Mouse (Mus musculus): ENCODE measurements around the gene Cwc22. TPM values are rescaled to one million over a fixed set of nuclear protein-coding genes. Genes with fewer than 3 reads are reported as not detected.

The Cwc22 gene
- total RNA-seq, 2 experiments from 2014 or later = 35.6 to 103 TPM

DNA sequence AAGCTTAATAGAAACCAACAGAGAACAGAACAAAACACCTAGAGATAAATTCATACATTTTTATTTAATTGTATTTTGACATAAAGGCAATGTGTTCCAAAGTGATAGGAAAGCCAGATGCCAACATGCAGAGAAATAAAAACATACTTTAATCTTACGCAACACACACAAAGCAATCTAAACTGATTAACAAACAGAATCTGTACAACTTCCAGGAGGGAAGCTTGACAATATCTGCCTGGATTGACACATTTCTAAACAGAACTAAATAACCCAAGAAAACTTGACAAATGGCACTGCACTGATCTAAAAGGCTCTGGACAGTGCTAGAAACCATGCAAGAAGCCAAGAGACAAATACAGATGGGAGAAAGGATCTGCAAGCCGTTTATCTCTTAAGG, 20.2 kb downstream of the Cwc22 start:
- ATAC-seq (replicated peaks; ENCODE audit: poor library complexity) = no peak

DNA sequence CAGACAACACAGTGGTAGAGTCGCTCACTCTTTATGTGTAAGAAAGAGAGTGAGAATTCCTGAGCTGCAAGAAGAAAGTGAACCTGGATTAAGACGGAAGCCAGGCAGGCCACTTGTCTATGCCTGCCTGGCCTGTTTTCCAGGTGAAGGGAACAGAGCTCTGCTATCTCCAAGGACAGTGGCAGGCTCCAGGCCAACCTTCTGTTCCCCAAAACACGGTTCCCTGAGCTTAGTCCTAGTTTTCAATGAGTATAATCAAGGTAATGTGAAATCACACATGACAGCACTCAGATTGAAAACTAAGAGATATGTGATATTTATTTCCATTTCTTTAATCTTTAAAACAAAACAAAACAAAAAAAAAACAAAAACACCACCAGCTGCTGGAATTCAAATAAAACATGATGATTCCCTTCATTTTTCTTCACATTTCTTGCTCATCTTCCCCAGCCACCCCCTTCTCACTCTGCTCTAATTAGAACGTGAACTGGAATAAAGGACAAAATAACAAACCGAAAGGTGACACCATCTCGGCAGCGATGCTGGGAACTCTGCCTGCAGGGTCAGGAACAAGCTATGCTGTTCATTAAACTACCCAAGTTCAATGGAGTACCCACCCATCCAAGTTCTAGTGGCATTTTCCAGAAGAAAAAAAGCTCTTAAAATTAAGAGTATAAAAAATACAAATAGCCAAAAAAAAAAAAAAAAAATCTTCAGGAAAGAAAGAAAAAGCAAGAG, 20.8 kb downstream of the Cwc22 start:
- no peak for ATAC-seq (replicated peaks; ENCODE audit: poor library complexity)

DNA sequence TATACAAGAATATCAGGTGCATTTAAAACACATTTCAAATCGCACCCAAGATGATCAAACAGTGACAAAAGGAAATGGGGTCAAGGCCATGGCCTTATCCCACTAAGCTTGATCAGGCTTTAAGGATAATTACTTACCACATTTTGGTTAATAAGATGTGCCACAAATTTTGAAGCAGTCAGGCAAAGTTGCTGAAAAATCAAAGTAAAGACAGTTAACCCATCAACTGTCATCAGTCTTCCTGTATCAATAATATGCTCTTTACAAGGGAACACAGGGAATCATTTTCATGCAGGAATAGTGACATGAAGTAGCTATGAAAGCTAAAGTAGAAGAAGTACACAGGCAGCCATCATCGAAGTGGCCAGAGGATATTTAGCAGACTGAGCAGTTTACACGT, 22.2 kb downstream of the Cwc22 start:
- no peak for ATAC-seq (replicated peaks; ENCODE audit: poor library complexity)

DNA sequence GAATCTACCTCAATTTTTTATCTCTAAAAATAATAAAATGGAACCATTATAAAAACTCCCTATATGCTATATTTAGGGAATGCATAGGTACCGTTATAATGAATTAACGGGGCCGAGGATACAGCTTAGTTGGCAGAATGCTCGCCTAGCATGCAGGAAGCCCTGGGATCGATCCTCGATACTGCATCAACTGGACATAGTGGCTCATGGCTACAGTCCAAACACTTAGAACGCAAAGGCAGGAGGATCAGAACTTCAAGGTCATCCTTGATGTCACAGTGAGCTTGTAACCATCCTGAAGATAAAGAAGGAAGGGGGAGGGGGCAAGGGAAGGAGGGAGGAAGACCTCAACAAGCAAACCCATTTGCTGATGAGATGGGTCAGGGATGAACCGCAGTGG, 23.0 kb downstream of the Cwc22 start:
- ATAC-seq (replicated peaks; ENCODE audit: poor library complexity) = no peak

DNA sequence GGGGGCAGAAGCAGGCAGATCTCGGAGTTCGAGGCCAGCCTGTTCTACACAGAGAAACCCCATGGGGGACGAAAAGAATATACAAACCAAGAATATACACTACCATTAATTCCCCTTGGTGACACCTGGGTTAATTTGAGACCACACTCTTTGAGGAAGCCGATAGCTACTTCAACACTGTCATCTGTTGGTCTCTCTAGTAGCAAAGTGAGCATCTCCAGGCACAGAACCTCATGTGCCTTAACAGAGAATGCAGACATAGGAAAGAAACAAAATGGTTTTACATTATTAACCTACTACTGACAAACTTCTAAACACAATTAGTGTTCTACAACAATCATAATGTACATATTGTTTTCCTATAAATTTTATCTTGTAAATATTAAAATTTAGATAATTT, 24.9 kb downstream of the Cwc22 start:
- no peak for ATAC-seq (replicated peaks; ENCODE audit: poor library complexity)

DNA sequence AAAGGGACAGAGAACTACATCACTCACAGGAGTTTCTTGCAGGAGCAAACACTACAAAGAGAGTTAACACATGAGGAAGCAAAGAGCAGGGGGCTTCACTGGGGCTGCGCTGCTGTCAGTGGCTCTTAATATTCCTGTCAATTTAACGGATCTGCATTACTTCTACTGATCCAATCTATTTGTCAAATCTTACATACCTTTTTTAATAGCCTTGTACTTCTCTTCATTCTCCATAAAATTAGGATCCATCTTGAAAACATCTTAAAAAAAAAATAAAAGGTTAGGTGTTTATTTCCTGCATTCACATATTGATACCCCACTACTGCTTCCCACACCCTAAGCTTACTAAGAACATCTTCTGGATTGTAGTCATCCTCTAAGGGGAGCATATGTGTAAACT, 25.6 kb downstream of the Cwc22 start:
- ATAC-seq (replicated peaks; ENCODE audit: poor library complexity) = no peak

DNA sequence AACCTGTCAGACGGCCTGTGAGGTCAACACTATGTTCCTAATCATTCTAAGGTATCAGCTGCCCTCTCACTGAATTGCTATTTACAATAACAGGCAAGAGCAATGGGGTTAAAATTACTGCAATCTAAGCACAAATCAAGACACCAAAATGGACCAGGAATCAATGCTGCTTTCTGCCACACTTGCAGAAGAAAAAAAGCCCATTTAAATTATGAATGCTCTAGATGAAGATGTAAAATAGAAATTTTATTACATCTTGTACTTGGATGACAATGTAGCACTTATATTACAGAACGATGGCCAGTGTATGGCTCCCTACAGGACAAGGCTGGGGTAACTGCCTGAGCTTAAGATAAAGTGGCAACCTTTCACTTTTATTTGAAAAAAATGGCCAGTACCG, 27.7 kb downstream of the Cwc22 start:
- ATAC-seq (replicated peaks; ENCODE audit: poor library complexity) = no peak

DNA sequence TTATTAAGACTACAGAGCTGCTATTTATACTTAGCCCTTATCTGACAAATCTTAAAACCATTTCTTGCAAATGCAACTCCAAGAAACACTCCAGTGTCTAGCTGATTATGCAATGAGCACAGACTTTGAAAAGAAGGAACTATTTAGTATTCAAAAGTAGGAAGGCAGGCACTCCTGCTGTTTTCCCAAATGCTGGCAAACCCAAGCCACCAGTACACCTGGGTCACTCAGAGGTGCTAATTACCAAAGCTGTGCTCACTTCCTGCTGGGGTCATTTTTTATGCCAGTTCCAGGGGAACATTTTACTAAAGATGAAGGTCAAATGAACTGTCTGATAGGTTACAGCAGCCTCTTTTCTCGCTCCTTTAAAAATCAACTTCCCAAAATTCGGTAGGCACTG, 28.2 kb downstream of the Cwc22 start:
- ATAC-seq (replicated peaks; ENCODE audit: poor library complexity) = peak; percentile 17; the same call in 1 of the 2 replicates

DNA sequence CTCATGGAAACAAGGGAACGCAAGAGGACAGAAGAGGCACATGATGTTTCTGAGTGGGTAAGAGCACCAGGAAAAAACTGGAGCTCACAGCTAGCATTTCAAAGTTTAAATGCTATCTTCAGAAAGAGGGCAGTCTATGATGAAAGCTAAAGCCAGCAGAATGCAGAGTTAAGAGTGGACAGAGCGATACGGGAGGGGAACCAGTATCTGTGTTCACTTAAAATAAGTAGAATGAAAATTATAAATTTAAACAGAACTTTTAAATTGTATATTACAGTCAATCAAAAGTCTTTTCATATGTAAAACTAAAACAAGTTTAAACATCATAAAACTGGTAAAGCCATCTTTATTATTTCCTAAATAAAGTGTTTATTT, 28.8 kb downstream of the Cwc22 start:
- no peak for ATAC-seq (replicated peaks; ENCODE audit: poor library complexity)

DNA sequence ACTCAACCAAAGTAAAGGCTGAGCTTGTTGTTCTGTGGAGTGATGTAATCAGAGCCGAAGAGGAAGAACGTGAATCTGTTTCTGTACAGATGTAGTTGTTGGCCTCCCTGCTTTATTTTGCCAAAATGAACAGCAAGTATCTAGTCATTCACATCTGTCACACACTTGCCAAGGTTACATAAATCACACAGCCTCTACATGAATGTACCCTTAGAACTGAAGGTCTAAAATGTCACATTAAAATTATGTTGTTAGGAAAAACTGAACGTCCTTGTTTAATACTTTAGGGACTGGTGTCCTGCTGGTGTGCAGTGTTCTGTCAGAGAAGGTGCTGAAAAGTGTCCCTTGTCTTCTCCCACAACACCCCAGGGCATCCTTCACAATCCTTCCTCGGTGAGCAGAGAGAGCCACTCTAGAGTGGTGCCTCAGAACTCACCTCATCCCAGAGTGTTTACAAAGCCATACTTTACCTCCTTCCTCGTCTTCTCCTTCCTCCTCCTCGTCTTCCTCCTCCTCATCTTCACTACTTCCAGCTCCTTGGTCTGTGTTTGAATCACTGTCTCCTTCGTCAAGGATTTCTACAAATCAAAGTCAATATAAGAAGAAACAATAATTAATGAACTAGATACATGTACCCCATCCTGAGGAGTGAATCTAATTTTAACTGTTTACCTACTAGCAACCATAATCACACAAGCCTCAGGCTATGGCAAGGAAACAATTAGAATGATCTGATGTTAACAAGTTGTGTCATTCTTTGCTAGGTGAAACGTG, 29.4 kb downstream of the Cwc22 start:
- ATAC-seq (replicated peaks; ENCODE audit: poor library complexity) = no peak

DNA sequence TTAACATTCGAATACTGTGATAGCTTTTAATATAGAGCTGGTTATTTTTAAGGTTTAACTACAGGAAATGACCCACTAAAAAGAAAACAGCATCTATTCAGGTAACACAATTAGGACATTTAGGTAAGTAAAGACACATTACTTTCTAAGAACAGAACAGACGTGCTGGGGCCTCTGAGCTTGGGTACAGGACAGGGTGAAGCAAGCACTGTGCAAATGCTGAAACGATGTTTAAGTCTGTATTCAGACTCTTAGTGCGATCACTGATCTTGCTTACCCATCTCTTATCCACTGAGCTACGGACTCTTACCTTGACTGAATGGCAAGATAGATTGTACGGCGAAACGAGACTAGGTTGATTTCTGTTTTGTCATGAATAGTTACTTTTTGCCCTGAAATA, 31.0 kb downstream of the Cwc22 start:
- ATAC-seq (replicated peaks; ENCODE audit: poor library complexity) = no peak

DNA sequence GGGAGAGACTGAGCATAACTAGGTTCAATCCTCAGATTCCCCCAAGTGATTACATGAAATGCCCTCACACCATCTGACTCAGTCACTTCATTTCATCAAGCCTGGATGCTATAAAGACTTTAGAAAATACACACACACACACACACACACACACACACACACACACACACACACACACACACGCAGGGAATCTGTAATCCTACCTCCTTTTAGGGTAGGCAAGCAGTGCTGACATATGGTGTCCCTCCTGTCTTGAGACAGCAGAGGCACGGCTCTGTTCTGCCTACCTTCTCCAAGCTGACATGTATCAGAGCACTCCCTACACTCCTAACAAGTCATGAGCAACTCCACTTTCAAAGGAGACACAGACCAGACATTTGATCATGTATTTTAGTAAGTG, 32.5 kb downstream of the Cwc22 start:
- ATAC-seq (replicated peaks; ENCODE audit: poor library complexity) = no peak

DNA sequence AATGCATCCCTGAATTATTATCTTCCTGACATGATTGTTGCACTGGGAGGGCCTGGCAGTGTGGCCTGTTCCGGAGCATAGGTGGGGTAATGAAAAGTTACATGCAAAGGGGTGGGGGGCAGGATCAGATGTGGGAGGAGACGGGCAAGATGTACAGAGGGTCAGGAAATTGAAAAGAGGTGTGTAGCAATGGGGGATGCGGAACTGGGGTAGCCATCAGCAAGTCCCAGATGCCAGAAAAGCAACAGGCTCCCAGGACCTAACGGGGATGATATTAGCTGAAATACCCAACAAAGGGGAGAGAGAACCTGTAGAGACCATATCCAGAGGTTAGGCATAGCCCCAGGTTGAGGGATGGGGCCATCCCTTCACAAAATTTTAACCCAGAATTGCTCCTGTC, 34.0 kb downstream of the Cwc22 start:
- ATAC-seq (replicated peaks; ENCODE audit: poor library complexity) = no peak

DNA sequence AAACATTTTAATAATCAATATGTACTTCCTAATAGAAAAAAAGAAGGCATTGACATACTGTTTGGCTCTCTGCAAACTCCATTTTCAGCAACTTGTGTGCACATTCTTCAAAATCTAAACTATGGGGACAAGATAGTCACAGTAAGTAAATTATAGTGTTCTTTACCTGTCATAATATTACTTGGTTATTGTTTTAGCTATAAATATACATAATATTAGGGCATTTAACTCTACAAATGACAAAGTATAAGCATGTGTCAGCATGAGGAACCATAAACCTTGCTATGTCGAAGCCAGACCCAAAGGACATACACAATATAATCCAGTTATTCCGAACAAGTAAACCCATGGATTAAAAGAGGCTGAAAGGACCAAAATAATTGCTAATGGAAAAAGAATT, 34.7 kb downstream of the Cwc22 start:
- ATAC-seq (replicated peaks; ENCODE audit: poor library complexity) = no peak

DNA sequence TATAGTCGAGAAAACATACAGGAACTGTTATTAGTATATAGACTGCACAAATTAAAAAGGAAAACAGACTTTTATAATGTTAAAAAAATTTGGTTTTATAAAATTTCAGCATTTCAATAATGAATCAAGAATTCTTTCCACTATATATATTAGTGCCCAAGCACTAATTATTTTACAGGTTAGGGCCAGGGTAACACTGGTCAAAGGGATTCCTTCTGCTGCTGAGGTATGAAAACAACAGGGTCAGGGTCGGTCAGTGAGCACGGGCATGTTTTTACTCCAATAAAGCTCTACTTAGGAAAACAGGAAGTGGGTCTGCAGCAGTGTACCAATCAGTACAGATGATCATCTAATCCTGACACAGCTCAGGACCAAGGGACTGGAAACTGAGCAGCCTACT, 36.0 kb downstream of the Cwc22 start:
- no peak for ATAC-seq (replicated peaks; ENCODE audit: poor library complexity)

DNA sequence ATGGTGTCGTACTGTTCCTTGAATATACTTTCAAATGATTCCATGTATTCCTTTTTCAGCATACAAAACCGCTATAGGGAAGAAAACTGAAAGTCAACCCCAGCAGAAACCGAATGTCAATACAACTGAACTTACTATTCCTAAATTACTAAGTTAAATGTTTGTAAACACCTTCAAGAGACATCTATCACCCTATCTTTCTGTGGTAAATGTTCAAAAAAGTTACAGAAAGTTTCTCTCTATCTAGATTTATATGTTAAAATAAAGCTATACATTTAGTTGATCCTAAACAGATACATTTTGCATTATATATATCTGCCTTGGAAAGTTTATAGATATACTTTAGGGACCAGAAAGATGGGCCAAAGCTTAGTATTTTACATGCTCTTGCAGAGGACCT, 39.0 kb downstream of the Cwc22 start:
- no peak for ATAC-seq (replicated peaks; ENCODE audit: poor library complexity)

DNA sequence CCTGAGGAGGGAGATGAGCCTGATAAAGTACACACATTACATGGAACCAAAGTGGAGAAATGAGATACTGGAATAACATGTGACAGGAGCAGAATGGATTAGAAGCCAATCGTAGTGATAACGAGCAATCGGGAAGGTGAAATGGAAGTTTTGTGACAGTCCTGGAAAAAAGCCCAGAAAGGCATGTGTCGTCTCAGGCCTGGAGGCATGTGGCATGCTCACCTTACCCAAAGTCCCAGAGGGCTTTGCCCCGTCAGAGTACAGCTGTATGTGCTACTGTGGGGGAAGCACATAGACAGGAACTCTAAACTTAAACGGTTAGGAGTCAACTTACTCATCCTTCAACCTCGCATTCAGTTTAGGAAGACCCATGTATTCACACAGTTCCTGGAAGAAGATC, 41.2 kb downstream of the Cwc22 start:
- ATAC-seq (replicated peaks; ENCODE audit: poor library complexity) = no peak

DNA sequence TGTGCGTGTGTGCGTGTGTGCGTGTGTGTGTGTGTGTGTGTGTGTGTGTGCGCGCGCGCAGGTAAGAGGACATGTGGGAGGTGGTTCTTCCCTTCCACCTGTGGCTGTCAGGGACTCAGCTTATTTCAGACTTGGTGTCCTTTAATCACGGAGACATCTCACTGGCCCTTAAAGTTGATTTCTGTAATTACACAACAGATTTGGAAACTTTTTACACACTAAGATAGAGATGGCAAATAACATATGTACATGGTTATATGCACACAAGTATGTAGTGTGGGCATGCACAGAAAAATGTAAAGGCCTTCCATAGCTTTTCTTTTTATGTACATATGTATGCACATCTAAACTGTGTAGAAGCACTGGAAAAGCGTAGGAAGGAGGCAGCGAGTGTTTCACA, 41.7 kb downstream of the Cwc22 start:
- ATAC-seq (replicated peaks; ENCODE audit: poor library complexity) = no peak

DNA sequence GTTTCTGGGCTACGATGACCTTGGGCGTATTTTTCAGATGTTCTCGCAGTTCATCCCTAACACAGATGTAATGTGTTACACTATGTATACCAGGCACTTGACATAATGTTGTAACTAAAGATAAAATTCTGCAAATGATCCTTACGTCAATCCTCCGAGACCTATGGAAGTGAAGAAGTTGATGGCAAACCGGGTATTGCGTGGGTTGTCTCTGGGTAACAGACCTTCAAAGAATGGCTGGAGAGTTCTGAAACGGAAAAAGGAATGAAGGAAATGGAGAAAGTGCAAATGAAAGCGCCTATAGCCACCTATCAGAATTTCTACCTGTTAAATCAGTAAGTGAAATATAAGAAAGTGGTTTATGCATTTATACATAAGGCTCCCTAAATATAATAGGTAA, 42.2 kb downstream of the Cwc22 start:
- no peak for ATAC-seq (replicated peaks; ENCODE audit: poor library complexity)

DNA sequence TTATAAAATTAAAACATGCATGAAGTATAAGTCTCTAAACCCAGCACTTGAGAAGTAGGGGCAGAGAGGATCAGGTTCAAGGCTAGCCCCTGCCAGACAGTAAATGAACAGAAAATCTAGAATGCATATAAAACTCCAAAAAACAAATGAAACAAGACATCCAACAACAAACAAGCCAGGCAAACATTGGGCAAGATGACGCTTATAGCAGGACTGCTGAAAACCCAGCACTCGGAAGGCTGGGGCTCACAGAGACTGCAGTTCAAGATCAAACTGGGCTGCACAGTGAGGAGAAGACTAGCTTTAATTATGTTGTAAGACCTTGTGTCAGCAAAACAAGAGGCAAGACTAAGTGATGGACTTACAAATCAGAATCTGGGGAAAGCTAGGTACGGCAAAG, 43.1 kb downstream of the Cwc22 start:
- no peak for ATAC-seq (replicated peaks; ENCODE audit: poor library complexity)

DNA sequence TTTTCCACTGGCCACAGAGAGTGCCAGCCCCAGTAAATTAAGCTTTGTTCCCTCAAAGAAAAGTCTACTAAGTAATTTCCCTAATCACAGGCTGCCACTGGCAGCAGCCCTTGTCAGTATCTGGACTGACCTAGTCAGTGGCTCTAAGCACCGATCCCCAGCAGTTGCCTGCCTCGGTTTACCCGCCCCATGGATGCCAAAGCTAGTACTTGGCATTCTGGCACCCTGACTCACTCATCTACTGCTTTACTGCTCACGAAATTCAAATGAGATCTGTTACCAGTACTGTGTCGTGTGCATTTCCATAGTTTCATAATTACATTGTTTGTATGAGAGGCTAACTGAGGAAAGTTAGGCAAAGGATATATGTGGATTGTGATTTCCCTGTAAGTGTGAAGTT, 44.9 kb downstream of the Cwc22 start:
- ATAC-seq (replicated peaks; ENCODE audit: poor library complexity) = no peak

DNA sequence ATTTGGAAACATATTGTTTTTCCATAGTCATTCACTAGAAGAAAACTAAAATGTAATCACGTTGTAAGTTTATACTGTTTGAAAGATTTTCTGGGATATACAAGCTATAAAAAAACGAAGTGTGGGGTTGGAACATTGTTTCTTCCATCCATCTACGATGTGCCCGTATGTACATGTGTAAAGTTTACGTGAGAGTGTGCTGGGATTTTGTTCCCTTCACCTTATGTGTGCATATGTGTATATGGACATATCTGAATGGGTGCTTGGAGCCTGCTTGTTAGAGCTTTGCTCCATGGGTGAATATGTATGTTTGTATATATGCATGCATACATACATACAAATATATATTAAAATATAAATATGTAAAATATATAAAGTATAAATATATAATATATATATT, 45.4 kb downstream of the Cwc22 start:
- no peak for ATAC-seq (replicated peaks; ENCODE audit: poor library complexity)

DNA sequence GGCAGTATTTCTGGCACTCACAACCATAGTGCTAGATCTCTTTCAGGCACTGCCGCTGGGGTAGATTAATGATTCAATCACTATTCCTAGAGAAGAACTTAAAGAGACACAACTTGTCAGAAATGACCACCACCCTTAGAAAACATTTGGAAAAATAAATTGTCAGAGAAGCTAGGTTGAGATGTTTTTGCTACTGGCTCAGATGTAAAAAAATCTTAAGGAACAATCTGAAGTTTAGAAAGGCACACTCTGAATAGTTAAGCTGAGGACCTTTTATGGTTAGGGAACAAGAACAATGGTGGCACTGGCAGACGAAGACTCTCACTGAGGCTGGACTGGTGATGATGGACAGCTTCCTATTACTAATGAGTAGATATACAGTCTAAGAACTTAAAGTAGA, 46.1 kb downstream of the Cwc22 start:
- ATAC-seq (replicated peaks; ENCODE audit: poor library complexity) = no peak

All from megakaryocyte progenitor cell, adult 5-6 weeks (primary cell).